Mouse (Mus musculus) brain, embryonic 14.5 days (tissue): ENCODE data around the gene Zfp148.

Experiments
- CTCF ChIP-seq: fragments of 200-500 bp; IDR thresholded peaks from 2 replicates; pipeline ENCODE4 v1.5.1; 2012; ENCODE audit warnings: inconsistent platforms, mild to moderate bottlenecking, moderate library complexity, borderline replicate concordance; ENCODE audit not compliant: insufficient read depth, insufficient read length; ENCODE audit errors: extremely low read depth
- POLR2A ChIP-seq: fragments of 200-500 bp; IDR thresholded peaks from 2 replicates; pipeline ENCODE4 v1.6.1; 2012; ENCODE audit warnings: mild to moderate bottlenecking, inconsistent platforms, borderline replicate concordance; ENCODE audit not compliant: poor library complexity, insufficient read depth, insufficient read length, severe bottlenecking; ENCODE audit errors: extremely low read depth

GRCm38 (mm10) chr16:33400943-33401342, 20.3 kb downstream of the Zfp148 start:
- TF ChIP-seq POLR2A (no peak), CTCF (no peak)
